ENCODE assay signal across 20 mouse cellular contexts in genomic region chr4:134352261-134352707, GRCm38 (mm10). TPM values are rescaled to one million over a fixed set of nuclear protein-coding genes. Genes with fewer than 3 reads are reported as not detected.
DNase-seq lines count a peak whose midpoint lies in the region; ATAC-seq lines count a peak whose summit lies in the region.
"Had no signal": no experiment of that assay in that cellular context is flagged by ENCODE, and none has a peak within 500 bp of the region (broad histone marks: within the 10 kb centered on the region; RNA-seq: fewer than 3 reads in every experiment).

No protein-coding gene starts in this region.

- H3K9me3 ChIP-seq in heart, embryonic 13.5 days: no peaks in the 10 kb centered on the region
- H3K9me3 ChIP-seq in midbrain, embryonic 10.5 days (replicated peaks): no peaks in the 10 kb centered on the region
- no peaks in the 10 kb centered on the region for H3K9me3 ChIP-seq in midbrain, embryonic 14.5 days (ENCODE audit: control insufficient read depth, low read length)
- H3K9me3 ChIP-seq in embryonic facial prominence, embryonic 10.5 days: no peaks in the 10 kb centered on the region
- H3K9me3 ChIP-seq: embryonic facial prominence, embryonic 13.5 days; liver, embryonic 15.5 days; midbrain, embryonic 12.5 days; neural tube, embryonic 13.5 days had no signal

- no peak for ATAC-seq in heart, embryonic 13.5 days (ENCODE audit: extremely low read depth, insufficient number of reproducible peaks, low FRiP score, low TSS enrichment)
- ATAC-seq in midbrain, embryonic 14.5 days (ENCODE audit: low FRiP score, low TSS enrichment): no peak
- ATAC-seq: forebrain, postnatal 0 days; lung, postnatal 0 days had no signal

- H3K36me3 ChIP-seq in heart, embryonic 13.5 days: no peaks in the 10 kb centered on the region
- H3K36me3 ChIP-seq in midbrain, embryonic 10.5 days: no peaks in the 10 kb centered on the region
- H3K36me3 ChIP-seq in midbrain, embryonic 14.5 days (ENCODE audit: control insufficient read depth, insufficient read depth, low read length): no peaks in the 10 kb centered on the region
- H3K36me3 ChIP-seq in embryonic facial prominence, embryonic 10.5 days (replicated peaks): no peaks in the 10 kb centered on the region
- H3K36me3 ChIP-seq: embryonic facial prominence, embryonic 13.5 days; liver, embryonic 15.5 days; midbrain, embryonic 12.5 days; neural tube, embryonic 13.5 days had no signal

- no peak overlapping the region for H3K4me3 ChIP-seq in heart, embryonic 13.5 days
- H3K4me3 ChIP-seq in midbrain, embryonic 10.5 days: no peak overlapping the region
- H3K4me3 ChIP-seq in midbrain, embryonic 14.5 days (replicated peaks; ENCODE audit: low read depth, low read length): no peak overlapping the region
- H3K4me3 ChIP-seq in embryonic facial prominence, embryonic 10.5 days: no peak overlapping the region
- H3K4me3 ChIP-seq: embryonic facial prominence, embryonic 13.5 days; liver, embryonic 15.5 days; midbrain, embryonic 12.5 days; neural tube, embryonic 13.5 days had no signal

- peaks cover 4% of the 10 kb centered on the region for H3K27me3 ChIP-seq in heart, embryonic 13.5 days (replicated peaks)
- H3K27me3 ChIP-seq in midbrain, embryonic 10.5 days (ENCODE audit: low read depth, poor library complexity, severe bottlenecking): peaks cover 11% of the 10 kb centered on the region
- no peaks in the 10 kb centered on the region; the same call in 1 of the 2 replicates for H3K27me3 ChIP-seq in midbrain, embryonic 14.5 days (ENCODE audit: control insufficient read depth, insufficient read depth, low read length)
- H3K27me3 ChIP-seq in embryonic facial prominence, embryonic 10.5 days (replicated peaks; ENCODE audit: low read depth, poor library complexity, severe bottlenecking): peaks cover 14% of the 10 kb centered on the region
- H3K27me3 ChIP-seq: liver, embryonic 15.5 days; neural tube, embryonic 13.5 days had no signal

- H3K4me2 ChIP-seq in heart, embryonic 13.5 days: no peak overlapping the region
- no peak overlapping the region for H3K4me2 ChIP-seq in midbrain, embryonic 14.5 days (ENCODE audit: low read length)
- H3K4me2 ChIP-seq: embryonic facial prominence, embryonic 13.5 days; liver, embryonic 15.5 days; midbrain, embryonic 12.5 days; neural tube, embryonic 13.5 days had no signal

- peak overlapping the region; percentile 52; the same call in 1 of the 2 replicates for H3K9ac ChIP-seq in heart, embryonic 13.5 days
- H3K9ac ChIP-seq in midbrain, embryonic 14.5 days (replicated peaks; ENCODE audit: low read length): no peak overlapping the region
- H3K9ac ChIP-seq: embryonic facial prominence, embryonic 13.5 days; forebrain, postnatal 0 days; liver, embryonic 15.5 days; midbrain, embryonic 12.5 days; neural tube, embryonic 13.5 days had no signal

- no peak for DNase-seq in heart, adult 11 months
- no peak for DNase-seq in midbrain, embryonic 10.5 days (ENCODE audit: low spot score)
- DNase-seq in midbrain, embryonic 14.5 days: no peak
- DNase-seq in embryonic facial prominence, embryonic 10.5 days (ENCODE audit: low spot score): no peak
- peak; percentile 60 for DNase-seq in skeletal muscle tissue, adult 2 months (ENCODE audit: low read depth, low spot score)
- no peak for DNase-seq in T-cell, adult 2 months (ENCODE audit: low spot score)
- DNase-seq: adrenal gland, postnatal 25 days; cerebellum, adult 11 months; cerebellum, postnatal 10 days; forebrain, postnatal 0 days; layer of hippocampus, postnatal 36 days; thymus, adult 2 months had no signal

- H3K4me1 ChIP-seq in heart, embryonic 13.5 days: peaks cover 67% of the 10 kb centered on the region
- peaks cover 21% of the 10 kb centered on the region for H3K4me1 ChIP-seq in midbrain, embryonic 10.5 days
- H3K4me1 ChIP-seq in midbrain, embryonic 14.5 days (ENCODE audit: control insufficient read depth, insufficient read depth, low read length): 0 out of 2 replicates have a peak, but pooled peaks cover 3% of the 10 kb centered on the region
- H3K4me1 ChIP-seq in embryonic facial prominence, embryonic 10.5 days: peaks cover 31% of the 10 kb centered on the region

- H3K27ac ChIP-seq in heart, embryonic 13.5 days (replicated peaks): no peak overlapping the region
- peak overlapping the region; percentile 55; the same call in 1 of the 2 replicates for H3K27ac ChIP-seq in midbrain, embryonic 10.5 days (replicated peaks)
- no peak overlapping the region for H3K27ac ChIP-seq in midbrain, embryonic 14.5 days (replicated peaks; ENCODE audit: low read depth, low read length)
- H3K27ac ChIP-seq in embryonic facial prominence, embryonic 10.5 days (replicated peaks): peak overlapping the region; percentile 31
- H3K27ac ChIP-seq: embryonic facial prominence, embryonic 13.5 days; liver, embryonic 15.5 days; midbrain, embryonic 12.5 days; neural tube, embryonic 13.5 days had no signal

- WGBS in heart, embryonic 13.5 days: 66% methylated on average over 12 of the region's 12 CpGs
- 69% methylated on average over 12 of the region's 12 CpGs for WGBS in midbrain, embryonic 10.5 days
- WGBS in midbrain, embryonic 14.5 days: 54% methylated on average over 12 of the region's 12 CpGs
- WGBS in embryonic facial prominence, embryonic 10.5 days: 71% methylated on average over 12 of the region's 12 CpGs

RNA-seq across cellular contexts. Expression of gene Slc30a2, which starts 9.3 kb away (rescaled TPM):
- 0.11 and 0.19 TPM in 2 replicates for polyA plus RNA-seq in heart, embryonic 13.5 days (2015; fragmentation: Nextera tagmentation; extraction: Ambion mirVana)
- 0.10 TPM in 1 of 2 replicates, not detected in the other for polyA plus RNA-seq in midbrain, embryonic 10.5 days (2016; fragmentation: Nextera tagmentation; extraction: Ambion mirVana)
- polyA plus RNA-seq in midbrain, embryonic 14.5 days (2014; fragmentation: Nextera tagmentation; extraction: Ambion mirVana): 0.11 TPM in 1 of 2 replicates, not detected in the other
- polyA plus RNA-seq in embryonic facial prominence, embryonic 10.5 days (2016; fragmentation: Nextera tagmentation; extraction: Ambion mirVana): 0.07 TPM in 1 of 2 replicates, not detected in the other
- polyA plus RNA-seq: stomach, embryonic 14.5 days had no signal

RNA-seq across cellular contexts. Expression of gene Extl1, which starts 31.4 kb away (rescaled TPM):
- polyA plus RNA-seq in heart, embryonic 13.5 days (2015; fragmentation: Nextera tagmentation; extraction: Ambion mirVana): 2.7 and 3.3 TPM in 2 replicates
- polyA plus RNA-seq in midbrain, embryonic 10.5 days (2016; fragmentation: Nextera tagmentation; extraction: Ambion mirVana): 0.23 and 0.39 TPM in 2 replicates
- 0.28 and 0.53 TPM in 2 replicates for polyA plus RNA-seq in midbrain, embryonic 14.5 days (2014; fragmentation: Nextera tagmentation; extraction: Ambion mirVana)
- polyA plus RNA-seq in embryonic facial prominence, embryonic 10.5 days (2016; fragmentation: Nextera tagmentation; extraction: Ambion mirVana): 0.25 and 0.66 TPM in 2 replicates

RNA-seq across cellular contexts. Expression of gene Trim63, which starts 37.4 kb away (rescaled TPM):
- polyA plus RNA-seq in heart, embryonic 13.5 days (2015; fragmentation: Nextera tagmentation; extraction: Ambion mirVana): 108 and 136 TPM in 2 replicates
- 0.36 and 0.87 TPM in 2 replicates for polyA plus RNA-seq in midbrain, embryonic 10.5 days (2016; fragmentation: Nextera tagmentation; extraction: Ambion mirVana)
- polyA plus RNA-seq in midbrain, embryonic 14.5 days (2014; fragmentation: Nextera tagmentation; extraction: Ambion mirVana): 0.11 TPM in 1 of 2 replicates, not detected in the other
- 0.31 and 0.34 TPM in 2 replicates for polyA plus RNA-seq in embryonic facial prominence, embryonic 10.5 days (2016; fragmentation: Nextera tagmentation; extraction: Ambion mirVana)
- polyA plus RNA-seq: inflammation-experienced regulatory T-cells, adult 6 months; stomach, embryonic 14.5 days had no signal

RNA-seq across cellular contexts. Expression of gene Pafah2, which starts 43.8 kb away (rescaled TPM):
- polyA plus RNA-seq in heart, embryonic 13.5 days (2015; fragmentation: Nextera tagmentation; extraction: Ambion mirVana): 9.0 and 9.9 TPM in 2 replicates
- polyA plus RNA-seq in midbrain, embryonic 10.5 days (2016; fragmentation: Nextera tagmentation; extraction: Ambion mirVana): 7.2 and 8.9 TPM in 2 replicates
- 5.0 and 6.9 TPM in 2 replicates for polyA plus RNA-seq in midbrain, embryonic 14.5 days (2014; fragmentation: Nextera tagmentation; extraction: Ambion mirVana)
- 7.0 and 8.3 TPM in 2 replicates for polyA plus RNA-seq in embryonic facial prominence, embryonic 10.5 days (2016; fragmentation: Nextera tagmentation; extraction: Ambion mirVana)

Comparison
In these comparisons a context has a peak if more than half of its experiments do, and no peak if none do; other contexts are left out.
1. H3K27ac ChIP-seq: peak in midbrain, embryonic 10.5 days (single experiment) and embryonic facial prominence, embryonic 10.5 days (single experiment); none in heart, embryonic 13.5 days (single experiment) and midbrain, embryonic 14.5 days (single experiment).
2. RNA of gene Trim63, which starts 37.4 kb away (polyA plus RNA-seq): 108 to 136 TPM in heart, embryonic 13.5 days; 0.36 to 0.87 TPM in midbrain, embryonic 10.5 days, 0.31 to 0.34 TPM in embryonic facial prominence, embryonic 10.5 days and 0.11 TPM in midbrain, embryonic 14.5 days; every median in the first group is over 10 times any median in the second.